Mouse (Mus musculus) lung, embryonic 16.5 days (tissue): ENCODE results near the gene Bcl2l13. TPM values are rescaled to one million over a fixed set of nuclear protein-coding genes. Genes with fewer than 3 reads are reported as not detected.

Source experiments
- ATAC-seq: fragments of 200-750 bp; cut with Nextera tagmentation; 2 replicates; pipeline ENCODE4 v1.8.0; 2017; ENCODE audit warnings: low read depth, mild to moderate bottlenecking, moderate library complexity
- H3K27ac ChIP-seq: fragments of 300-500 bp; sonication (generic); 2 replicates; pipeline ENCODE4 v1.5.1; 2014; ENCODE audit warnings: mild to moderate bottlenecking, control low read depth, low read length
- H3K27me3 ChIP-seq: fragments of 300-500 bp; sonication (generic); 2 replicates; pipeline ENCODE4 v1.6.1; 2014; ENCODE audit warnings: low read depth, low read length, mixed read lengths; ENCODE audit not compliant: control insufficient read depth, insufficient read depth
- H3K36me3 ChIP-seq: fragments of 300-500 bp; sonication (generic); 2 replicates; pipeline ENCODE4 v1.6.1; 2014; ENCODE audit warnings: low read length; ENCODE audit not compliant: control insufficient read depth, insufficient read depth
- H3K4me1 ChIP-seq: fragments of 300-500 bp; sonication (generic); replicated peaks from 2 replicates; pipeline ENCODE4 v1.6.1; 2014; ENCODE audit warnings: low read length, mixed read lengths; ENCODE audit not compliant: control insufficient read depth, insufficient read depth
- H3K4me2 ChIP-seq: fragments of 300-500 bp; sonication (generic); 2 replicates; pipeline ENCODE4 v1.6.1; 2014; ENCODE audit warnings: low read depth, low read length, control low read depth
- H3K4me3 ChIP-seq: fragments of 300-500 bp; sonication (generic); 2 replicates; pipeline ENCODE4 v1.5.1; 2014; ENCODE audit warnings: mild to moderate bottlenecking, low read length, control low read depth
- H3K9ac ChIP-seq: fragments of 300-500 bp; sonication (generic); 2 replicates; pipeline ENCODE4 v1.6.1; 2014; ENCODE audit warnings: low read length, control low read depth
- H3K9me3 ChIP-seq: fragments of 300-500 bp; sonication (generic); 2 replicates; pipeline ENCODE4 v1.6.1; 2016; ENCODE audit warnings: low read length; ENCODE audit not compliant: control insufficient read depth
- WGBS: fragments of 180-500 bp; shearing (Covaris S2); extraction: QIAGEN DNeasy Blood & Tissue Kit; methylation state at CpG from one replicate; pipeline ENCODE4 v1.1.7; 2014; 5-methylcytosine and 5-hydroxymethylcytosine counted together
- polyA plus RNA-seq: library from polyadenylated mRNA; unstranded; fragments of >200 nt; fragmentation: Nextera tagmentation; extraction: Ambion mirVana; gene quantifications from 2 replicates; pipeline ENCODE4 v1.2.1, GENCODE M21; 2015

Gene Bcl2l13
- polyA plus RNA-seq, 1 experiment from 2014 or later: 27.2 TPM

- WGBS: under 1% methylated on average over 41 of the region's 41 CpGs
Measured at GRCm38 (mm10) chr6:120822307-120822928, 13.6 kb upstream of the Bcl2l13 start, which contains the start of gene Atp6v1e1. Gene Atp6v1e1 (minus strand): TSS chr6:120822793.

GRCm38 (mm10) chr6:120822937-120823614 lies 12.9 kb upstream of the Bcl2l13 start:
- Histone ChIP-seq H3K9me3 (no peaks in the 10 kb centered on the region), H3K36me3 (peaks cover 8% of the 10 kb centered on the region), H3K4me1 (peaks cover 10% of the 10 kb centered on the region), H3K27me3 (no peaks in the 10 kb centered on the region), H3K9ac (0 out of 2 replicates have a peak overlapping the region, but pooled peaks have one; percentile 19), H3K4me2 (peak overlapping the region; percentile 80), H3K4me3 (peak overlapping the region; percentile 98), H3K27ac (no peak overlapping the region)
- 65% methylated on average over 10 of the region's 10 CpGs for WGBS
- peak; percentile 34; the same call in 1 of the 2 replicates for ATAC-seq

More at GRCm38 (mm10) chr6:120822307-120822928, 13.6 kb upstream of the Bcl2l13 start, which contains the start of gene Atp6v1e1:
- Histone ChIP-seq H3K27ac (peak within 1 kb of the TSS; percentile 93), H3K9me3 (no peaks in the 10 kb centered on the region), H3K4me3 (peak within 1 kb of the TSS; percentile 98), H3K4me2 (peak within 1 kb of the TSS; percentile 80), H3K4me1 (peaks cover 10% of the 10 kb centered on the region), H3K9ac (peak within 1 kb of the TSS; percentile 93), H3K27me3 (no peaks in the 10 kb centered on the region), H3K36me3 (peaks cover 15% of the 10 kb centered on the region)
- peak; percentile 98 for ATAC-seq

DNA sequence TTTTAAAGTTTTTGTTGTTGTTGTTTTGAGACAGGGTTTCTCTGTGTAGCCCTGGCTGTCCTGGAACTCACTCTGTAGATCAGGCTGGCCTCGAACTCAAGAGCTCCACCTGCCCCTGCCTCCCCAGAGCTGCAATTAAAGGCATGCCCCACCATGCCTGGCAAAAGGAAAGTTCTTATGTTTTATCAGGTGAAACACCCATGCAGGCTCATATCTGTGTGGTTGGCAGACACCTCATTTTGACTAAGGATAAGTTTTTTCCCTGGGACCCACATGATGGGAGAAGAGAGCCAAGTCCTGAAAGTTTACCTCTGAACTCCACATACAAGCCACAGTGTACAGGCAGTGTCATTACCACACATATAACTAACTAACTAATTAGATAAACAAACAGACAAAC lies 6.0 kb upstream of the Bcl2l13 start:
- H3K36me3 ChIP-seq: no peaks in the 10 kb centered on the region
- no peak for ATAC-seq
- no peaks in the 10 kb centered on the region for H3K4me1 ChIP-seq
- no peaks in the 10 kb centered on the region for H3K9me3 ChIP-seq
- H3K4me2 ChIP-seq: no peak overlapping the region
- no peak overlapping the region for H3K27ac ChIP-seq
- 50% methylated on average over 1 of the region's 1 CpGs for WGBS
- no peak overlapping the region for H3K4me3 ChIP-seq
- no peak overlapping the region for H3K9ac ChIP-seq
- H3K27me3 ChIP-seq: no peaks in the 10 kb centered on the region; the same call in 1 of the 2 replicates

DNA sequence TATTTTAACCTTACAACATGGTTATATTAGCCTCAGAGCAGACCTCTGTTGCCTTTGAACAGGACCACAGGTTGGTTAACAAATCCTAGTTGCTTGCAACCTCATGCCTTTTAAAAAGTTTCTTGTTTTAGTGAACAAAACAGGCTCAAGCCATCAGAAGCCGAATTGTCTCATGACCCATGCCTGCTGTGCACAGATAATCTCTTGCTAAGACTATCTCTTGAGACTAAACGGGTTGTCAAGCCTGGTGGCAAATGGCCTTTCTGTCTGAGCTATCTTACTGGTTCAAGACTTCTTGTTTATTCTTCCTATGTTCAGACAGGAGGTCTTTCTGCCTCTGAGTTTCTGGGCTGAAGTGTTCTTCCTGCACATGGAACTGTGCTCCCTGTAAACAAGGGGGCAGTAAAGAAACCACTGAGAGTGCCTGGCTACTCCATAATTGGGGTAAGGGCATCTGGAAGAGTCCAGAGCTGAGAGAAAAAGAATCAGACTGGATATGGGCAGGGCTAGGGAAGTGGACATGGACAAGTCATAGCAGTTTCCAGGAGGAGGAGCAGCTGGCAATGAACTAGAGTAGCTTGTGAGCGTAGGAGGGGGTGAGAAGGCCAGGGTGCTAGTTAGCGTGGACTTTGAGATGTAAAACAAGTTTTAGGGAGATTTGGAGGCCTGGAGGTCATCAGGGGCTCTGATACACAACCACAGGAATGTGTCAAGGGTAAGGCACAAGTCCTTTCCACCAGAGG lies 5.0 kb upstream of the Bcl2l13 start:
- Histone ChIP-seq H3K4me3 (no peak overlapping the region), H3K27ac (no peak overlapping the region), H3K9me3 (no peaks in the 10 kb centered on the region), H3K36me3 (no peaks in the 10 kb centered on the region), H3K4me2 (no peak overlapping the region), H3K9ac (no peak overlapping the region), H3K4me1 (no peaks in the 10 kb centered on the region), H3K27me3 (no peaks in the 10 kb centered on the region; the same call in 1 of the 2 replicates)
- WGBS: 45% methylated on average over 4 of the region's 4 CpGs
- no peak for ATAC-seq

DNA sequence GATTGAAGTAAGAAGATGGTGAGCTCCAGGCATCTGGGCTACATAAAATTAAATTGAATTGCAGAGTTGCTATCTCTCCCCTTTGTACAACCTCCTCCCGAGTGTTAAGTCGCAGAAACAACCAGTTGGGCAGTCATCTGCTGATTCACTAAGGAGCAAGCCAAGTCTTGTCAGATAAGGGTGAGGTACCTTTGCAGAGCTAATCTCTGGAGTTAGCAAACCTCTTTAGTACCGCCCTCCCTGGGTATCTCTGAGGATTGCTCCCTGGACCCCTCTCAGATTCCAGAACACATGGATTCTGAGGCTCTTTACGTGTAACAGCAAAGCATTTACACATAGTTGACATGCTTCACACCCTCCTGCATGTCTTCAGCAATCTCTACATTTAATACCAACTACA lies 3.9 kb upstream of the Bcl2l13 start:
- Histone ChIP-seq H3K36me3 (no peaks in the 10 kb centered on the region), H3K4me3 (no peak overlapping the region), H3K9me3 (no peaks in the 10 kb centered on the region), H3K27me3 (no peaks in the 10 kb centered on the region; the same call in 1 of the 2 replicates), H3K4me1 (peaks cover 3% of the 10 kb centered on the region), H3K27ac (no peak overlapping the region), H3K9ac (no peak overlapping the region), H3K4me2 (no peak overlapping the region)
- WGBS: 60% methylated on average over 4 of the region's 4 CpGs
- no peak for ATAC-seq

- no peak overlapping the region for H3K4me3 ChIP-seq
- H3K27me3 ChIP-seq: no peaks in the 10 kb centered on the region
- H3K9me3 ChIP-seq: no peaks in the 10 kb centered on the region
- peaks cover 5% of the 10 kb centered on the region for H3K4me1 ChIP-seq
- H3K4me2 ChIP-seq: no peak overlapping the region
- no peak overlapping the region for H3K9ac ChIP-seq
- WGBS: 55% methylated on average over 4 of the region's 4 CpGs
- ATAC-seq: no peak
- no peak overlapping the region for H3K27ac ChIP-seq
- H3K36me3 ChIP-seq: no peaks in the 10 kb centered on the region
Measured at GRCm38 (mm10) chr6:120834766-120835321, 1.2 kb upstream of the Bcl2l13 start.

DNA sequence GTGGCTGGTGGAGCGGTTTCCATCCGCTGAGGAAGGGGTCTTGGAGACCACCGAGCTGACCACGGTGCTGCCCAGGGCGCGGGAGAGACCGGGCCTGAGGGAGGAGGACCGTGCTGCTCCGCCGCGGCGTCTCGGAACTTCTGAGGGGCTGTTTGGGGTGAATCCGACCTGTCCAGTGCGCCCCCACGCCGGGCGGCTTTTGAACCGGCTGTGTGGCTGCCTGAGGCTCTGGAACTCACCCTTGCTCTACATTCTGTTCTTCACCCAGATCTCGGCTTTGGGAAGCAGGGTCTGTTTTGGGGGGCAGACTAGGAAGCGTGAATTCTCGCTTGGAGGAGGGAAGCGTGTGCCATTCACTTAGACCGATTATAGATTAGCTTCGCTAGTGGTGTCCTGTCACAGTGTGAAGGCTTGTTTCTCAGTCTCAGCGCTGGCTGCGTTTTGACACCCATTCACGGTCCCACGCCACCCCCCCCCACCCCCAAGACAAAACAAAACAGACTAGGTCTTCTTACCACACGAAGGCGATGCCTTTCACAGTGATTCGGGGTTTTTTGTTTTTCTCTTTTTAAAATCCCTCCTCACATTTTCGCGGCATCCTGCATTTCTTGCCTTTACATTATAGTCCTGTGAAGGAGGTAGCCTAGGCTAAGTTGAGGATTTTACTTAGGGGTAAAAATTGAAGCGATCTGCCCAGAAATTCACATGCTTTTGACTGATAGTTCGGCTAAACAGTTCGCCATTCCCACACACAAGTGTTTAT lies 558 bp downstream of the Bcl2l13 start:
- peak; percentile 75 for ATAC-seq
- Histone ChIP-seq H3K27ac (peak overlapping the region; percentile 88), H3K4me2 (peak overlapping the region; percentile 67), H3K9me3 (no peaks in the 10 kb centered on the region), H3K4me1 (peaks cover 5% of the 10 kb centered on the region), H3K36me3 (no peaks in the 10 kb centered on the region), H3K9ac (peak overlapping the region; percentile 87), H3K4me3 (peak overlapping the region; percentile 68), H3K27me3 (no peaks in the 10 kb centered on the region)
- 1% methylated on average over 37 of the region's 37 CpGs for WGBS

GRCm38 (mm10) chr6:120837152-120837530 lies 1.1 kb downstream of the Bcl2l13 start:
- Histone ChIP-seq H3K27me3 (no peaks in the 10 kb centered on the region), H3K36me3 (no peaks in the 10 kb centered on the region), H3K9ac (peak overlapping the region; percentile 87; the same call in 1 of the 2 replicates), H3K9me3 (no peaks in the 10 kb centered on the region), H3K4me3 (peak overlapping the region; percentile 68), H3K4me1 (peaks cover 5% of the 10 kb centered on the region), H3K4me2 (peak overlapping the region; percentile 67), H3K27ac (no peak overlapping the region)
- ATAC-seq: no peak
- WGBS: 59% methylated on average over 1 of the region's 1 CpGs
